Mouse (Mus musculus) brain, embryonic 18.5 days (tissue): ENCODE data around the gene Cd209f.
"Not testable (repeated sequence)": the region's sequence is repeated elsewhere in the genome, so short reads cannot be mapped to it uniquely, and the experiment has no call there.

Experiments used
- DNase-seq: peaks from one replicate; pipeline ENCODE4 v3.0.0-alpha.2; 2012; ENCODE audit warnings: low read depth, low spot score

The Cd209f gene

DNA sequence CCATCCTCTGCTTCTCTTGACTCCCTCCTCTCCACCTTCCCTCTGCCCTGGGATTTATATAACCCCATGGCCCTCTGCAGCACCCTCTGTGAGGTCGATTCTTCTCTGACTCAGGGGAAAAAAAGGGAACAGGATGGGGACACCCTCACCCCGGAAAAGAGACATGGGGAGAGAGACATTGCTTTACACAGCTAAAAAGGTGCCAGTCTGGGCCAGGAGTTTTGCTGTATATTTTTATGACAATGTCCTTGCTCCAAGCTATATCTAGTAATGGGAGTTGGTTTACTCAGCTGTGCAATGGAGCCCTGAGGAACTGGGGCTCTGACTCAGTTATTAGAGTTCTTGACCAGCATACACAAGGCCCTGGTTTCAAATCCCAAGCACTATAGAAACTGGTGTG lies at the start of gene Cd209f:
TSS of gene Cd209f (minus strand) at position 101 of the 400 bp plus-strand sequence.
- not testable (repeated sequence) for DNase-seq

DNA sequence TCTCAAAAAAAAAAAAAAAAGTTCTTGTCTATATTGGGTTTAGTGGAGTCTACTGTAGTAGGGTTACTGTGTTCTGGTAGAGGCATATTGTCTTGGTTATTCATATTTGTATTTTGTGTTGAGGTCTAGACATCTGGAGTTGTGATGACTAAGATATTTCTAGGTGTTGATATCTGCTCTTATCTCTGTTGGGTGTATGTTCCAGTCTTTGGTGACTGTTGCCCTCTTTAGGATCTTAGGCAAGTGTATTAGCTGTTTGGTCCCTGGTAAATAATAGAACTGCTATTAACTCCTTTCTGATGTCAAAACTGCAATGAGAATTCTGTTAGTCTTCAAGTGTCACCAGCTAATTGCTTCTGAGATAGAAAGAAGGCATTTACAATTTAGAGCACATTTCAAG lies 49.2 kb upstream of the Cd209f start:
- no peak for DNase-seq

DNA sequence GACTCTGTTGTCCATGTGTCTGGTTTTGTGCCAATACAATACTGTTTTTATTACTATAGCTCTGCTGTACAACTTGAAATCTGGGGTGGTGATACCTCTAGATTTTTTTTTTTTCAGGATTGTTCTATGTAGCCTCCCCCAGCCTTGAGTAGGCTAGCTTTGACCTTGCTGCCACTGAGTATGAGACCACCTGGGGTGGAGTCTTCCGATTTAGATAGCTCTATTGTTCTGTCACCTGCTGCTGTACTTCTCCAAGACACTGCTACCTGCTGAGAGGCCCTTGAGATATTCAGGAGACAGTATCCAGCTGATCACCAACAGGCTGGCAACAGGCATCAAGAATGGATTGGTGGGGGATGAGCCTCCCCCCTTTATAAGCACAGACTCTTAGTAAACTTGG lies 41.6 kb upstream of the Cd209f start:
- no peak for DNase-seq

GRCm38 (mm10) chr8:4141721-4142120 lies 36.1 kb upstream of the Cd209f start:
- no peak for DNase-seq

DNA sequence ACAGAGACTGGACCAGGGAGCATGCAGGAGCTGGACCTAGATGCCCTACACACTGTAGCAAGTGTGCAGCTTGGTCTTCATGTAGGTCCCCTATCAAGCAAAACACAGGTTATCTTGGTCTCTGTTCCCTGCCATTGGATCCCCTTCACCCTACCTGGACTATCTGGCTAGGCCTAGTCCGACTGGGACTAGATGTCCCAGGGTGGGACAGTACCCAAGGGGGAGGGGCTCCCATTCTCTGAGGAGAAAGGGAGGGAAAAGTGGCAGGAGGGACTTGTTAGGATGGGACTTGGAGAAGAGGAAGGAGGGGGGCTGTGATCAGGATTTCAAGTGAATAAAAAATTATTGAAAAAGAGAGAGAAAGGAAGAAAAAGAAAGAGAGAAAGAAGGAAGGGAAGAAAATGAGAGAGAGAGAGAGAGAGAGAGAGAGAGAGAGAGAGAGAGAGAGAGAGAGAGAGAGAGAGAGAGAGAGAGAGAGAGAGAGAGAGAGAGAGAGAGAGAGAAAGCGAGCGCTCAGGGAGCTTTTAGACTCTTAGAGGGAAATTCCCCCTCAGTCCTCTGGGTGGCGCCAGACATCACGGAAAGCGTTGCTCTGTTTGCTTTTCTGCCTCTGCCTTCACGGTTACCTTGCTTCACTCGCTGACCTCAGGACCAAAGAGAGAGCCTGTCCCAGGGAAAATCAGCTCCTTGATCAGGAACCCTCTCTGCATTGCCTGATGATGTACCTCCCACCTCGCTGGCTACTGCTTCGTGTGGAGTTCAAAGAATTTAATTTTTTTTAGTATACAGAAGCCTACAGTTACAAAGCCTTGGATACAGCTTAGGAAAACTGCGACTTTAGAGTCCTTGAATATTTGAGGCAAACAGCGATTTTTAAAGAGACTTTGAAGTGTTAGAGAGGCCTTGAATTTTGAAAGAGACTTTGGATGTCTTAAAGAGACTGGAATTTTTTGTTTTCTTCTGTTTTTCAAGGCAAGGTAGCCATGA lies 34.3 kb upstream of the Cd209f start:
- DNase-seq = peak; percentile 30

DNA sequence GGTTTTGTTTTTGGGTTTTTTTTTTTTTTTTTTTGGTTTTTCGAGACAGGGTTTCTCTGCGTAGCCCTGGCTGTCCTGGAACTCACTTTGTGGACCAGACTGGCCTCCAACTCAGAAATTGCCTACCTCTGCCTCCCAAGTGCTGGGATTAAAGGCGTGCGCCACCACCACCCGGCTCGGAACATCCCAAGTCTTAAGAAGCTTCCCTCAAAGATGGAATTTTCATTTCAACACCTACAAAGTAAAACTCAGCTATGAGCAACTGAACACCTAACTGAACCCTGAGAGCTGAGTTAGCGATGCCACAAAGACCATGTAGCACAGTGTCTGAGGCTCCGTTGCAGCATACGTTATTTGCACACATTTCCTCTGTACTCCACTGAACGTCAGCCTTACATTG lies 28.2 kb upstream of the Cd209f start, which contains the start of gene Cd209g:
TSS of gene Cd209g (plus strand) at position 301 of the 400 bp plus-strand sequence.
- DNase-seq = no peak

- DNase-seq = not testable (repeated sequence)
Measured at GRCm38 (mm10) chr8:4088514-4088913, 17.1 kb downstream of the Cd209f start.

- DNase-seq = not testable (repeated sequence)
Measured at GRCm38 (mm10) chr8:4087180-4087722, 18.4 kb downstream of the Cd209f start.
